Mouse (Mus musculus) spleen, embryonic (tissue): ENCODE data around the gene Gpr176.
"Not testable (repeated sequence)": the region's sequence is repeated elsewhere in the genome, so short reads cannot be mapped to it uniquely, and the experiment has no call there.

Source experiments
- CTCF ChIA-PET: fragments of 350-600 bp; sonication (Branson Sonifier 250); formaldehyde crosslinking; loops from one replicate; lab custom pipeline; 2022; lab: Charles Lee

Gpr176 gene

DNA sequence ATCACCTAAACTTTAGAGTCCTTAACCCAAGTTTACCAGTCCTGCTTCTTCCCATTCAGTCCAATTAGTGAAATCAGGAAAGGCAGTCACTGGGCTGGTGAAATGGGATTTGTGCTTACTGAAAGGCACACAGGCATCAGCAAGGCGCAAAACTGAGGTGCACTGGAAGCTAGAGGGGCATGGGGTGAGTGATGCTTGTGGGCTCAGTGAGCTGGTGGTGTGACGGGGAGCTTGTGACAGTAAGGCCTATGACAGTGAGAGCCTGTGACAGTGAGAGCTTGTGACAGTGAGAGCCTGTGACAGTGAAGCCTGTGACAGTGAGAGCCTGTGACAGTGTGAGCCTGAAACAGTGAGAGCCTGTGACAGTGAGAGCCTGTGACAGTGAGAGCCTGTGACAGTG, 71.6 kb downstream of the Gpr176 start:
- CTCF ChIA-PET, result no interaction called here

DNA sequence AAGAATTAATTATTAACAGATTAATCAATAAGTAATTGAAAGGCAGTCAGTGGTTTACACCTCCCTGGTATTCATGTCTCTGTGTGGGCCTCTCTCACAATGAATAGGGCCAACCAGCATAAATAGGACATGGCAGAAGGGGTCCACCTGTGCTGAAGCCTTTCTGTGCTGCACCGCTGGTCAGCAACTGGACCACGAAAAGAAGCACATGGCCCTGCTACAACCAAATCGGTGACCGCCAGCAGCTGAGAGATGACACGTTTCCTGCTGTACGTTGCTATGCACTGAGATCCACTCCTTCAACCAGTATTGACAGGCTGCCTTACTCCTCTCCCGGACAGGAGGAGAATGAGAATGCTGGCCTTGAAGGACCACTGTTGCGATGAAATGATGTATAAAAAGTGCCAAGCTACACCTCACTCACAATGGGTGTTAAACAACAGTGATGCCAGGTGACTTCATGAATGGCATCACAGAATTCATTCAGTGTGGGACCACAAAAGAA, 72.1 kb downstream of the Gpr176 start:
- CTCF ChIA-PET, result no interaction called here

DNA sequence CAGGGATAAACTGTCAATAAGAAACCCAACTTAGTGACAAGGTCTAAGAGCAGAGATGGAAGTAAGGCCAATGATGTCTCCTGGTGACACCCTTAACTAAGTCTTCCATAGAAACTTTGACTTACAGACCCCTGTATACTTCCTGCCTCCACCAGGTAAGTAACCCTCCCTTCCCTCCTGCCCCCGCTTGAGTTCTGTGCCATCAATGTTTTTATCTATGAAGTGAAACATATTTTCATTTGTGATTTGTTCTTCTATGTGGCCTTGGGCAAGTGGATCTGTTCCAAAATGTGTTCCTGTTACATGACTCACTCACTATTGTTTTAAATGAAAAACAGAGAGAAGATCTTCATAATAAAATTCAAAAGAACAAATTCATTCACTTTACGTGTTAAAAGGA, 73.2 kb downstream of the Gpr176 start:
- CTCF ChIA-PET, result no interaction called here

DNA sequence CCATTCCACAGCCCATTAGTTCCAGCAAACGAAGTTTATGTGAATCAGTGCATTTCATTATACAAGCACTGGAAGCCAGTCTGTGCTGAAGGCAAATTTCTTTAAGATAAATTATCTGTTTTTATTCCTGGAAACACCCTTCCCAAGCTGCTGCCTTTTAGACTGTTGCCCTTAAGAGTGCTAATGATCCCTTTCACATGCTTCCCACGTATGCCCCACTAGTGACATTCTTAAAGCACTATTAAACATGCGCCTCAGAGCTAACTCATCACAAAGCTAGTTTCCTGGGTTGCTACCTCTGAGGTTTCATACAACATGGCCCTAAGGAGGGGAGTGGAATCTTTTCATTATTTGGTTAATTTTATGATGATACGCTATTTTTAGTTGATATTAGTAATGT, 74.6 kb downstream of the Gpr176 start:
- CTCF ChIA-PET, result interaction anchor here (0.5 to 0.6 kb wide), 2 partner anchors 93 to 994 kb away, joined by 3 to 4 read pairs; no protein-coding TSS in a partner anchor

DNA sequence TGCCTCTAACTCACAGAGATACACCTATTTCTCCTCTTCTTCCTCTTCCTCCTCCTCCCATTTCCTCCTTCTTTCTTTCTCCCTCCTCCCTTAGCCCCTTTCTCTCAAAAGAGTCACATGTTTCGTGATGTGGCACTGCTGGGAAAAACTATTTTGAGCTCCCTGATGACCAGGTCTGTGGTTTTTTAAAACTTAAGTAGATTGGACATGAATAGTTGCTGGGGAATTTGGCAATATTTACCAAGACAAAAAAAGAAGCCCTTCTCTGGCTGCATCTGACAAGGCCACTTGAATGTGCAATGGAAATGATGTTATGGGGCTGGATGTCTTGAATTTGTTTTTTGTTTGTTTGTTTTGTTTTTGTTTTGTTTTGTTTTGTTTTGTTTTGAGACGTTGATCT, 75.3 kb downstream of the Gpr176 start:
- CTCF ChIA-PET, result interaction anchor here (0.6 kb wide), 1 partner anchor 993 kb away, joined by 3 read pairs; no protein-coding TSS in a partner anchor

DNA sequence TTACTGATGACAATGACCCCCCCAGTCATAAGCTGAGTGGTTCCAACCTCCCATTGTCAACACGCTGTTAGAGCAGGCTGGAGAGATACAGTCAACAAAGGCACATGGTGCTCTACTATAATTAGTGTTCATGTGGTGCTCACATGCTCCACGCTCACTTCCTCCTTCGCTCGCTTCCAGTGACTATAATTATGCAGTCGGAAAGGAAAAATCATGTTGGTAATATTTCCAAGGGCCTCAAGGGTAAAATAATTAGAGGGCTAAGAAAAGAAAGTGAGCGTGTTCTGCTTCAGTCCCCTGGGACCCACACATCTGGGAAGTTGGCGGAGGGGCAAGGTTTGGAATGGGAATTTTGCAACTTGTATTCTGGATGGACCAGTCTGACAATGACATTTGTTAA, 77.7 kb downstream of the Gpr176 start:
- CTCF ChIA-PET, result interaction anchor here (0.6 kb wide), 1 partner anchor 30 kb away, joined by 3 read pairs; no protein-coding TSS in a partner anchor

DNA sequence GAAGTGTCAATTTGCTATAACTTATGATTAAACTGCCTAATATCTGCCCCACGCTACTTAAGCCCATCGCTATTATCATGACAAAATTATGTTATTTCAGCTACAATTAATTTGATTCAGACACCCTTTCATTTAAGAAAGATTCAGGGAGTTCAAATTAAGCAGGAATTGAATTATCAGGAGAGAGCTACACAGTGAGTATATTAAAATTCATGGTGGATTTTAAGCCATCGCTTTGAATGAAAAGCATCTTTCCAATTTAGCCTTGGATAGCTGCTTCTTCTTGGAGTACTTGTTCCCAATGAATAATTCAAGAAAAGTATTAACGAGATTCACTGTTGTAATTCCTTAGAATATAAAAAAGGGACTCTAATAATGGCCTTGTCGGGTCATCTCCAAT, 79.6 kb downstream of the Gpr176 start:
- CTCF ChIA-PET, result no interaction called here

DNA sequence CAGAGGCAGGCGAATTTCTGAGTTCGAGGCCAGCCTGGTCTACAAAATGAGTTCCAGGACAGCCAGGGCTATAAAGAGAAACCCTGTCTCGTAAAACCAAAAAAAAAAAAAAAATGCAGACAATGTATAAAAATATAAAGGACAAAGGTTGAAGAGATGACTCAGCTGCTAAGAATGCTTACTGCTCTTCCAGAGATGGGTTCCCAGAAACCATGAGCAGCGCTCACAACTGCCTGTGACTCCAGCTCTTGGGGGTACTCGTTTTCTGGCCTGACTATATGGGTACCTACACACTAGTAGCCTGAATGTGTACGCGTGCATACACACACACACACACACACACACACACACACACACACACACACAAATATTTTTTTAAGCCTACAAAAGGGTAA, 84.2 kb downstream of the Gpr176 start:
- CTCF ChIA-PET, result not testable (repeated sequence)

DNA sequence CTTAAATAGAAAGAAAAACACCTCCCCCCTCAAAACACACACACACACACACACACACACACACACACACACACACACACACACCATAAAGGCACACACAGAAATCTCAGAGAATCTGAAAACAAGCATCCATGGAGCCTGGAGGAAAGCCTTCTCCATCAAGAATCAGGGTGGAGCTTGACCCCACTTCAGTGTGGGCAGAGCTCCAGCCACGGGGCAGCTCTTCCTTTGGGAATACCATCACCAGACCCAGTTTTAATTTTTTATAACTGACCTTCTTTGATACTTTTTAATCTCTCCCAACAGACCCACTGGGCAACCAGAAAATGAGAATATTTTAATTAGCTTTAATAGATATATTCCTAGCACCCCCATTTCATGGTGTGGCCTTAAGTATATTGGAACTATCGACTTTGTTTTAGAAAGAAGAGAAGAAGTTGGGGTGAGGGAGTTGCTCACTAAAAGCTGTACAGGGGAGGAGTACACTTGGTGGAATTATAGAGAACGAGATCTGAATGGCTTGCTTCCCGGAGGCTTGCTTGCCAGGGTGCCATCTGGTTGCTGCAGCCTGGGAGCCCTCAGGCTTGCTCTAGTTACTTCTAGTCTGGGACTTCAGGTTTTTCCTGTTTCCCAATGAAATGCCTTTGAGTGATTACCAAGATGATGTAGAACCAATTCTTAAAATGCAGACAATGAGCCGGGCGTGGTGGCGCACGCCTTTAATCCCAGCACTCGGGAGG, 84.7 kb downstream of the Gpr176 start:
- CTCF ChIA-PET, result no interaction called here

DNA sequence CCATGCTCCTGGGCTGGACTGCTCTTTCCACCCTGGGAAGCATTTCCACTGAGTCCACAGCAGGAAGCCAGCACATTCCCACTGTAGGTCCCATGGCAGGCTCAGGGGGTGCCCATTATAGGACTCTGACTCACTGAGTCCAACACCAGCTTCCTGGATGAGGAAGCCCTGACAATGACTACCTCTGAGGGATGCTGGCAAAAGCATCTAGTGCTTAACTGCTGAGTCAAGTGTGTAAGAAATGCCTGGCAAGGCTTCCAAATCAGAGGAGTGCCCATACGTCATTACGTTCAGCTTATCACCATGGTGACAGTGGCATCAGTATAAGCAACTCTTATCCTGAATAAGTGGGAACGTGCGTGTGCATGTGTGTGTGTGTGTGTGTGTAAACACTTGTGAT, 85.5 kb downstream of the Gpr176 start:
- CTCF ChIA-PET, result no interaction called here

DNA sequence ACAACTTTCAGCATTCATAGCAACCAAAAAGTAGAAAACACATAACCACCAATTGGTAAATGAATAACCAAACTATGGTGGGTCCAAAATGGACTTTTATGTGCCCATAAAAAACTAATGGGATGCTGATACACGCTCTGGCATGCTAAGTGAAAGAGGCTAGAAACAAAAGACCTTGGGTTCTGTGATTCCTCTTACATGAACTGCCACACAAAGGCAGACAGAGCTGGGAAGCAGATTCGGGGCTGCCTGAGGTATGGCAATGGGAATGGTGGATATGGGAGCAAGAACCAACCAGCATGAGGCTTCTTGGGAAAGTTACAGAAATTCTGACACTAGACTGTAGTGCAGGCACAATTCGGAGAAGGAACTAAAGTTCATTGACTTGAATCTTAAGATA, 90.8 kb downstream of the Gpr176 start:
- CTCF ChIA-PET, result no interaction called here

DNA sequence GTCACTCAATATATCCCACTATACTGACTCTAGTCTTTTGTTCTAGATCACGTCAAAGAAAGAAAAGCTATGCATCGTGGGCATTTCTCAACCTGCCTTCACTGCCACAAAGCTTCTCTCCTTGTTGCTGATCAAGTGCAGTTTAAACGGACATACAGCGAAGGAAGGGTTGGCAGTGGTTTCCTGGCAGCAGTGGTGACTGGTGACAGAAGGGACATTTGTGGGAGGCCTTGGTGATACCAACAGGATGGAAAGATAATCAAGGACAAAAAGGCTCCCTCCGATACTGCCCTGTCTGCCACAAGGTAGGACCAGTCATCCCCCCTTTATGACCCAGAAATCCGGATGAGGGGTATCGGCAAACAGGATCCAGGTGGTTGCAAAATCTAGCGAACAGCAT, 95.0 kb downstream of the Gpr176 start:
- CTCF ChIA-PET, result no interaction called here

DNA sequence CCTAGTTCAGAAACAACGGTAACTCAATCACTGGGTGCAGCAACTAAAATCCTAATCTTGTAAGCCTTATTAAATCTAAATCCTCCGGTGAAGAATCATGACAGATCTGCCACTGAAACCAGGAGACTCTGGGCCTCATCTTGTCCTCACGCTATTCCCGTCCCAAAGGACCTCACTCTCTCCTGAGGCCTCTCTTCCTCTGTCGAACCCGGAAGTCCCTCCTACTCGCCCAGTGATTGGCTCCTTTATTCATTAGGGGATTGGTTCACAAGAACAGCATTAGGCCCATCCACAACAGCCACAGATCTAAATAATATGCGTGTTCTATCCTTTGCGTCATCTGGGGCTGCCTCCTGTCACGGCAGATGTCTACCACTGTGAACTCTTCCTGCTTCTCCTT, 101.6 kb downstream of the Gpr176 start:
- CTCF ChIA-PET, result no interaction called here

DNA sequence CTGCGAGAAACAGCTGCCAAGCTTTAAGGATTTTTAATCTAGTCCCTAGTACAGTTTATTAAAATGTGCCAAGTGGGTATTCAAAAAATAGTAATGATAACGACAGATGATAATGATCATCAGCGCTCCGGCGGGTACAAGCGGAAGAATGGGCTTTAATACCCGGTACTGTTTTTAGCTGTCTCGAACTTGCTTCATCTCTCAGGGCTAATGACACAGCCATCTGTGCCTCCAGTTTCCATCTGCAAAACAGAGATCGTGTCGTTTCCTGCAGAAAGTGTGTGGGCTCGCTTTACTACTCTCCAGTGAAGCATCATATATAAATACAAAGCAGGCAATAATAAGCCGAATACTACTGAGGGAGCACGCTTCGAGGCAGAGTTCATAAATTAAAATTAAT, 103.0 kb downstream of the Gpr176 start:
- CTCF ChIA-PET, result no interaction called here

DNA sequence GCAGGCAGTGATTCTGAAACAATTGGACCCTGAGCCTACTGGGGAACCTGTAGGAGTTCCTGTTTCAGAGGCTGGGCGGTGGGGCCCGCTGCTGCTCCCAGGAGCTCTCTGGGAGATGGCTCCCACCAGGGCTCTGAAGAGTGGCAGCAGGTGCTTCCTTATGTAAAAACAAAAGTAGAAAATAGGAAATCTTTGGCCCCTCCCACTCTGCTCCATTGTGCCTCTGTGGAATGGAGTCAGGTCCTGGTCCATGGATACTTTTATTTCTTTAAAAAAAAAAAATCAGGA, 109.4 kb downstream of the Gpr176 start:
- CTCF ChIA-PET, result interaction anchor here (0.7 kb wide), 1 partner anchor 27 kb away, joined by 3 read pairs; no protein-coding TSS in a partner anchor

DNA sequence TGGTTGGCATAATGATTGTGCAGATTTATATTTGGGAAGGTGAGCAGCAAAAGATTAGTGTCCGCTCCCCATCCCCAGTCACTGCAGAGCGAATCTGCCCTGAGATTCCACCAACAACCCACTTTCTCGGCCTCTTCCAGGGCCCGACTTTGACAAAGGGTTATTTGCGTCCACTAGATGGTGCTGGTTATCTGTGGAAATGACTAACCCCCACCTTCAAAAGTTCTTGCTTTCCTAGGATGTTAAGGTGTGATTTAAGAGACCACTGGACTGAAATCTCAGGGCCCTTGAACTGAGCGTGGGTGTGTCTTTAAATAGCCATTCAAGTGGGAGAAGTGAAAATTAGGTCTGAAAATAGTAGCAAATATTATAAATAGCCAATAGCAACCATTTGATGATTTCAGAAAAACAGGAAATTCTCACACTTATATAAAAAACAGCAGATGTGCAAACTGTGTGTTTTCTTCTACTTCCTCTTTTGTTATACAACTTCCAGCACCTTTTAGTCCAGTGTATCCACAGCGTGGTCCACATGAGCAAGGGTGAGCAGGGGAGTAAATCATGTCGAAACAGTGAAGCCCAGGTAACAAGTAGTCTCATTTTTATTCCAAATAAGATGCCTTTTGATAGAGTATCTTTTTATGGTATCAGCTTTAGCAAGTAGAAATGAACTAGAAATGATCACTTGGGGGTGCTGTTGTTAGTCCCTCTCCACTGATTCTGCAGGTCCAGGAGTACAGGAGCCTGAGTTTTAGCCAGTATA, 109.9 kb downstream of the Gpr176 start:
- CTCF ChIA-PET, result interaction anchor here (0.7 kb wide), 1 partner anchor 13 kb away, joined by 4 read pairs; no protein-coding TSS in a partner anchor

DNA sequence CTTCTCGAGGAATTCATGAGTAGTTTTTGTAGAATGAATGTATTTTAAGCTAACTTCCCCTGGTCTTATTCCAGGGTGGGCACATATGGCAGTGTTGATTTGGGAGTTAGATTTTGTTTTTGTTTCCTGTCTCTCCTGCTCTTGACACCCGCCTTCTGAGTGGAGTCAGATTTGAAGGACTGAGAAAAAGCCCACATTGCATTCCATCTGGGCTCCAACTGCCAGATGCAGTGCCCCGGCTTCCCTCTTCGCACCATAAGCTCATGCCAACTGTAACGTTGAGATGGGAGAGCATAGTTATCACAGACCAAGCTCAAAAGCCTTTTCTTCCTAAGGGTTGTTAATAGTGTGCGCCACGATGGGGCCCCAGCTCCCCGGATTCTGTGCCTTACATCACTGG, 110.5 kb downstream of the Gpr176 start:
- CTCF ChIA-PET, result interaction anchor here (0.7 to 1.6 kb wide), 3 partner anchors 12 to 128 kb away, joined by 3 to 7 read pairs (median 4); no protein-coding TSS in a partner anchor

DNA sequence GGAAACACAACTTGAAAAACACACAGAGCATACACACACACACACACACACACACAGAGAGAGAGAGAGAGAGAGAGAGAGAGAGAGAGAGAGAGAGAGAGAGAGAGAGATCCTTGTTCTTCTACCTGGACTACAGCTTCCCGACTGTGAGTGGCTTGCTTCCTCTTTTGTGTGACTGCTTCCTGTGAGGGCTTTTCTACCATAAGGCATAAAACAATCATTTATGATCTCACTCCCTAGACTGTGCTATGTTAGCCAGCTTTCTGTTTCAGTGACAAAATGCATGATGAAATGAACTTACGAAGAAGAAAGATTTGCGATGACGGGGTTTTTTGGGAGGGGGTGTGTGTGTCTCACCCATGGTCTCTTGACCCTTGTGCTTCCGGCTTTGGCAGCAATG, 113.5 kb downstream of the Gpr176 start:
- CTCF ChIA-PET, result interaction anchor here (0.6 to 0.7 kb wide), 3 partner anchors 19 to 1826 kb away, joined by 3 to 14 read pairs (median 7); no protein-coding TSS in a partner anchor

DNA sequence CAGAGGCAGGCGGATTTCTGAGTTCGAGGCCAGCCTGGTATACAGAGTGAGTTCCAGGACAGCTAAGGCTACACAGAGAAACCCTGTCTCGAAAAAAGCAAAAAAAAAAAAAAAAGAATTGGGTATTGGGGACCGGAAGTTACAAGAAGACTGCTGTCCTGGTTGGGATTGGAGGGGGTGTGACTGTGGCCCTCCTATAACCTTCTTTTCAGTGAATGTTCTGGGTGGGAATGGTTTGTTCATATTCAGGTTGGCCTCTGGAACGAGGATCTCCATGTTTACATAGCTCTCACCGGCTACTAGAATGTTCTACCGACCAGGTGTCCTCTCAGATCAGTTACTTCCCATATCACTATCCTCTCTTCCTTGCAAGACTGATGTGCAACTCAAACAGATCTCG, 116.1 kb downstream of the Gpr176 start:
- CTCF ChIA-PET, result no interaction called here

DNA sequence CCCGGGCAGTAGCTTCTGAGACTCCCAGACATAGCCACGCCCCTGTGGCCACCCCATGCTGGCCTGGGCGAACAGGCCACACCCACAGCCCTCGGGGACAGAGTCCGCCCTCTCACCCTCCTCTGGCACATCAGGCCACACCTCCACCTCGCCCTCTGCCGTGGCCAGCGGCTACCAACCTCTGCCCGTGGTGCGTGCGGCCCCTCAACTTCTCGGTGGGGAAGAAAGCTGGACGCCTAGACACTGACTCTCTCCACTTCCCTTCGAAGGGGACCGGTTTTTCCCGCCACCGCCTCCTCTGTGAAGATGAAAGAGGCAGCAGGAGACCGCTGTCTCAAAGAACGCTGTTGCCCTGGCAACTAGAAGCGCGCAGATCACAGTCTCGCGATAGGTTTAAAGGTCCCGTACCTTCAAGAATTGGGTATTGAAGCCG, 116.6 kb downstream of the Gpr176 start, which contains the start of gene Fsip1:
Fsip1 (minus strand) TSS at position 346 of the 433 bp plus-strand sequence.
- CTCF ChIA-PET, result no interaction called here

DNA sequence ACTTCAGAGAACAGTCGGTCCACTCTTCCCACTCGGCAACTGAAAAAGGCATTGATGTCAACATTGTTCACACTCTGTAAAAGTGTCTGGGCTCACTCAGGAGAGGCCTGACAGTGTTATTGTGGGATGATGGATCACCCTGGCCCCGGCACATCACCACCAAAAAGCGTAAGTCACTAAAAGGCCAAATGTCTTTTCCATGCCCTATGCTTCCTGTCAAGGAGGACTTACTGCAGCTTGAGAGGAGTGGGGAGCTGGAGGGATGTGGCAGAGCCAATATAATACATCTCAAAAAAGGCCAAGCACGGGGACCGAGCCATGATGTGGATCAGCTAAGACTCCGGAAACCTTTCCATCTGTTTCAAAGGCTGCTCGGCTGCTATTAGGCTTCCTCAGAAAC, 118.7 kb downstream of the Gpr176 start:
- CTCF ChIA-PET, result no interaction called here

DNA sequence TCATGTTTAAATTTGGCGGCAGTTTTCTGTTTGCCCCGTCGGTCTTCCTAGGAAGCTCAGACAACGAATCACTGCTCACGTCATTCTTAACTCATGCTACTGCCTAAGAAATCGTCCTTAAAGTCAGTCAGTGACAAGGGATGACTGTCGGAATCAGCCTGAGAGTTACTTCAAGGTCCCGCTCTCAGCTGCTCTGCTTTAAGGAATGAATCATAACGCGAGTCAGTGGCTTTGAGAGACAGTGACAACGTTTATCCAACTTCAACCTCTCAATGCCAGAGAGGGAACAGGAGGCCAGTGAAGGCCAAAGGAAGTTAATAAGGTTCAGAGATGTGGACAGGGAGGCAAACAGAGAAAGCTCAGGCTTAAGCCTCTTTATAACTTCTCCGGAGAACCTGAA, 124.3 kb downstream of the Gpr176 start:
- CTCF ChIA-PET, result no interaction called here
